Mouse (Mus musculus) adipocyte (in vitro differentiated cells): ENCODE measurements around the gene Tmem11.

Experiments used
- DNase-seq: peaks from one replicate; pipeline ENCODE4 v3.0.0-alpha.2; 2016; ENCODE audit warnings: low spot score

The Tmem11 gene

GRCm38 (mm10) chr11:60878675-60879294, at the start of gene Tmem11:
TSS of gene Tmem11 (minus strand) at chr11:60879272.
- peak; percentile 95 for DNase-seq

- peak; percentile 53 for DNase-seq
Observed at GRCm38 (mm10) chr11:60927264-60927663, 48.2 kb upstream of the Tmem11 start.

- no peak for DNase-seq
Observed at GRCm38 (mm10) chr11:60924981-60925380, 45.9 kb upstream of the Tmem11 start.

GRCm38 (mm10) chr11:60924498-60924897, 45.4 kb upstream of the Tmem11 start:
- no peak for DNase-seq

GRCm38 (mm10) chr11:60922964-60923363, 43.9 kb upstream of the Tmem11 start:
- no peak for DNase-seq

GRCm38 (mm10) chr11:60922195-60922594, 43.1 kb upstream of the Tmem11 start:
- no peak for DNase-seq

- DNase-seq = no peak
Observed at GRCm38 (mm10) chr11:60920021-60920420, 40.9 kb upstream of the Tmem11 start.

- no peak for DNase-seq
Observed at GRCm38 (mm10) chr11:60915201-60915600, 36.1 kb upstream of the Tmem11 start.

GRCm38 (mm10) chr11:60914491-60914890, 35.4 kb upstream of the Tmem11 start, which contains the start of gene Natd1:
TSS of gene Natd1 (minus strand) at chr11:60914750.
- no peak for DNase-seq

GRCm38 (mm10) chr11:60913301-60914196, 34.5 kb upstream of the Tmem11 start:
- peak; percentile 92 for DNase-seq

GRCm38 (mm10) chr11:60912525-60912973, 33.5 kb upstream of the Tmem11 start:
- DNase-seq = peak; percentile 83

- DNase-seq = no peak
Observed at GRCm38 (mm10) chr11:60909626-60910025, 30.6 kb upstream of the Tmem11 start.

- no peak for DNase-seq
Observed at GRCm38 (mm10) chr11:60908073-60908472, 29.0 kb upstream of the Tmem11 start.

- DNase-seq = no peak
Observed at GRCm38 (mm10) chr11:60906449-60906848, 27.4 kb upstream of the Tmem11 start.

GRCm38 (mm10) chr11:60905407-60906120, 26.5 kb upstream of the Tmem11 start:
- no peak for DNase-seq

- DNase-seq = no peak
Observed at GRCm38 (mm10) chr11:60903661-60904061, 24.6 kb upstream of the Tmem11 start.

GRCm38 (mm10) chr11:60902486-60902885, 23.4 kb upstream of the Tmem11 start:
- no peak for DNase-seq

- peak; percentile 55 for DNase-seq
Observed at GRCm38 (mm10) chr11:60902001-60902400, 22.9 kb upstream of the Tmem11 start.

- no peak for DNase-seq
Observed at GRCm38 (mm10) chr11:60895915-60896314, 16.8 kb upstream of the Tmem11 start.

- DNase-seq = no peak
Observed at GRCm38 (mm10) chr11:60890744-60891143, 11.7 kb upstream of the Tmem11 start.

- DNase-seq = no peak
Observed at GRCm38 (mm10) chr11:60890286-60890685, 11.2 kb upstream of the Tmem11 start.

GRCm38 (mm10) chr11:60889861-60890260, 10.8 kb upstream of the Tmem11 start:
- peak; percentile 81 for DNase-seq
